Mouse (Mus musculus) forebrain, embryonic 14.5 days (tissue): ENCODE measurements at regions not wholly inside any gene's neighbourhood (a gene's known extent, or its start where the extent isn't known, plus 50 kb on each side); places are given as distances from the start of the nearest gene placed in this dataset.

ENCODE experiments used
- ATAC-seq: fragments of 200-750 bp; cut with Nextera tagmentation; 2 replicates; pipeline ENCODE4 v1.8.0; 2017; ENCODE audit warnings: mild to moderate bottlenecking, moderate library complexity
- DNase-seq: peaks from one replicate; pipeline ENCODE4 v3.0.0-alpha.2; 2015; ENCODE audit warnings: low spot score
- H3K27ac ChIP-seq: fragments of 300-500 bp; sonication (generic); 2 replicates; pipeline ENCODE4 v1.5.1; 2014; ENCODE audit warnings: low read depth, mild to moderate bottlenecking, control low read depth, low read length, moderate library complexity
- H3K27me3 ChIP-seq: fragments of 300-500 bp; sonication (generic); replicated peaks from 2 replicates; pipeline ENCODE4 v1.6.1; 2014; ENCODE audit warnings: low read length, control low read depth, mixed read lengths; ENCODE audit not compliant: control insufficient read depth, insufficient read depth
- H3K36me3 ChIP-seq: fragments of 300-500 bp; sonication (generic); 2 replicates; pipeline ENCODE4 v1.6.1; 2014; ENCODE audit warnings: low read length, control low read depth; ENCODE audit not compliant: control insufficient read depth, insufficient read depth
- H3K4me1 ChIP-seq: fragments of 300-500 bp; sonication (generic); 2 replicates; pipeline ENCODE4 v1.6.1; 2014; ENCODE audit warnings: antibody characterized with exemption, low read length, control low read depth; ENCODE audit not compliant: control insufficient read depth, insufficient read depth
- H3K4me2 ChIP-seq: fragments of 300-500 bp; sonication (generic); 2 replicates; pipeline ENCODE4 v1.6.1; 2014; ENCODE audit warnings: mild to moderate bottlenecking, control low read depth, low read length
- H3K4me3 ChIP-seq: fragments of 300-500 bp; sonication (generic); 2 replicates; pipeline ENCODE4 v1.5.1; 2014; ENCODE audit warnings: low read depth, low read length, control low read depth
- H3K9ac ChIP-seq: fragments of 300-500 bp; sonication (generic); 2 replicates; pipeline ENCODE4 v1.6.1; 2014; ENCODE audit warnings: mild to moderate bottlenecking, low read length, control low read depth, moderate library complexity
- H3K9me3 ChIP-seq: fragments of 300-500 bp; sonication (generic); replicated peaks from 2 replicates; pipeline ENCODE4 v1.6.1; 2016; ENCODE audit warnings: low read length, control low read depth, mixed read lengths; ENCODE audit not compliant: control insufficient read depth
- WGBS: fragments of 180-500 bp; shearing (Covaris S2); extraction: QIAGEN DNeasy Blood & Tissue Kit; methylation state at CpG from one replicate; pipeline ENCODE4 v1.1.7; 2014; 5-methylcytosine and 5-hydroxymethylcytosine counted together

DNA sequence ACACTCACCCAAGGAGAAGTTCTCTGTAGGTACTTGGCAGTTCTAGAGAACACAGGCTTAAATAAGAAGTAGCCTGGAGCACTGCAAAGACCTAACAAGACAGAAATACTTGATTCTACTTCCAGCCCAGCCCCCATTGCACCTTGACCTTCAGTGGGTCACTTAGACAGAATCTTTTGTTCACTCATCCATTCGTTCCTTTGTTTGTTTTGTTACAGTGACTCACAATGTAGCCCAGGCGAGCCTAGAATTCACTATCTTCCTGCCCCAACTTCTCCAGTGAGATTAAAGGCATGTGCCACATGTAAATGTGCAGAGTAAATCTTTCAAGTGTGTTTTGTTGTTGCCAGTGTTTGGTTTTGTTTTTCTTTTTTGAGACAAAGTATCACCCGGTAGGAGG is 158.5 kb upstream of the Esrrg start:
- ATAC-seq (no peak), DNase-seq (no peak)
- 45% methylated on average over 3 of the region's 3 CpGs for WGBS
- Histone ChIP-seq H3K36me3 (no peaks in the 10 kb centered on the region), H3K27me3 (no peaks in the 10 kb centered on the region), H3K4me2 (no peak overlapping the region), H3K9me3 (no peaks in the 10 kb centered on the region), H3K9ac (no peak overlapping the region), H3K4me3 (no peak overlapping the region), H3K27ac (no peak overlapping the region), H3K4me1 (no peaks in the 10 kb centered on the region)

DNA sequence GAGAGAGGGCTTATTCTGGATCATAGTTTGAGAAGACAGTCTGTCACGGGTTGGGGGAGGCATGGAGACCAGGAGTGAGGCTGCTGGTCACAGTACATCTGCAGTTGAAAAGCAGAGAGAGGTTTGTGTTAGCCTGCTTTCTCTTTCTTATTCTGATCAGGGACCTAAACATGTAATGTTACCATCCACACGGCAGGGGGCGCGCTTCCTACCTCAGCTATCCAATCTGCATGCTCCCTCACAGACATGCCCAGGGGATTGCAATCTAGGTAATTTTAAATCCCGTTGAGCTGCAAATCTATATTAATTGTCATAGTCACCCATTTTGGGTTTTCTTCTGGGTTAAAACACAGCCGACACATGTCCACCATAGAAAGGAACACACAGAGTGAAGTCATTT is 156.4 kb upstream of the Esrrg start:
- no peak overlapping the region for H3K9ac ChIP-seq

DNA sequence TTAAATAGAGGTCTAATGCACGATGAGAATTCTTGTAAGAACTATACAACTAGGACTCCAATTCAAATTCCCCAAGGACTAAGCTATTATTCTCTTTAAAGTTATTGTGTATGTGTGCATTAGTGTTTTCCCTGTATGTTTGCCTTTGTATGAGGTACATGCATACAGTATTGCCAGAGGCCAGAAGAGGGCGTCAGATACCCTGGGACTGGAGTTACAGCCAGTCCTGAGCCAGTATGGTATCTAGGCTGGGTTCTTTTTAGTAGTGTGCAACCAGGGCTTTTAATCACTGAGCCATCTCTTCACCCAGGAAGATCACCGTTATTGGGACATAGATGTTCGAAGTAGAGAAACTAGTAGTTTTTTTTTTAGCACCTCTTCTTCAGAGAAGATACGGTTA is 154.2 kb upstream of the Esrrg start:
- no peak overlapping the region for H3K4me3 ChIP-seq
- H3K9me3 ChIP-seq, result no peaks in the 10 kb centered on the region
- DNase-seq, result peak; percentile 24
- 66% methylated on average over 5 of the region's 5 CpGs for WGBS
- H3K27me3 ChIP-seq, result no peaks in the 10 kb centered on the region
- no peak for ATAC-seq
- H3K36me3 ChIP-seq, result no peaks in the 10 kb centered on the region
- H3K4me1 ChIP-seq, result no peaks in the 10 kb centered on the region
- H3K4me2 ChIP-seq, result no peak overlapping the region
- H3K27ac ChIP-seq, result no peak overlapping the region
- no peak overlapping the region for H3K9ac ChIP-seq

More for the DNA sequence above, 156.4 kb upstream of the Esrrg start:
- ATAC-seq, result no peak
- Histone ChIP-seq H3K4me1 (no peaks in the 10 kb centered on the region), H3K4me3 (no peak overlapping the region), H3K27ac (no peak overlapping the region), H3K36me3 (no peaks in the 10 kb centered on the region), H3K4me2 (no peak overlapping the region), H3K9me3 (no peaks in the 10 kb centered on the region), H3K27me3 (no peaks in the 10 kb centered on the region)
- peak; percentile 41 for DNase-seq
- WGBS, result 36% methylated on average over 6 of the region's 6 CpGs

DNA sequence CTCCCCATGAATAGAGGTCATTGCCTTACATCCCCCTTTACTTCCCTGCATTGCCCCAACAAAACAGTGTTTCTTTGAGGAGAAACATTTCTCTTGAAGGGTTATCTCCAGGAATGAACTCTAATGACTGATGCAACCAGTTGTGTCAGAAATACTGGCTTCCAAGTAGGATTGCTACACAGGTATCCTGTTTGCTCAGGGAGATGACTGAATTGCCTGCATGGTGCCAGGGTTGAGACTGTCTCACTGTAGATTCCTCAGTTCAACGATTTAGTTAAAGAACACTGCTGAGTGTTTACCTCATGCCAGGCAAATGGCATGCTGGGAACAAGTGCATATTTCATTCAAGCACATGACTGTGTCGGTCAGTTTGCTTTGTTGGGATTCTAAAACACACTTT is 123.8 kb upstream of the Esrrg start:
- H3K9me3 ChIP-seq, result no peaks in the 10 kb centered on the region
- DNase-seq (no peak), ATAC-seq (no peak)
- H3K4me3 ChIP-seq, result no peak overlapping the region
- H3K36me3 ChIP-seq, result no peaks in the 10 kb centered on the region
- no peaks in the 10 kb centered on the region for H3K4me1 ChIP-seq
- H3K4me2 ChIP-seq, result no peak overlapping the region
- H3K9ac ChIP-seq, result no peak overlapping the region
- H3K27me3 ChIP-seq, result no peaks in the 10 kb centered on the region
- no peak overlapping the region for H3K27ac ChIP-seq
- 78% methylated on average over 2 of the region's 2 CpGs for WGBS

GRCm38 (mm10) chr1:187487948-187488690 is 120.5 kb upstream of the Esrrg start:
- Histone ChIP-seq H3K36me3 (no peaks in the 10 kb centered on the region), H3K9ac (no peak overlapping the region), H3K9me3 (no peaks in the 10 kb centered on the region), H3K27me3 (no peaks in the 10 kb centered on the region), H3K27ac (no peak overlapping the region), H3K4me2 (no peak overlapping the region), H3K4me3 (no peak overlapping the region), H3K4me1 (no peaks in the 10 kb centered on the region)
- no peak for ATAC-seq
- 88% methylated on average over 13 of the region's 13 CpGs for WGBS
- no peak for DNase-seq

DNA sequence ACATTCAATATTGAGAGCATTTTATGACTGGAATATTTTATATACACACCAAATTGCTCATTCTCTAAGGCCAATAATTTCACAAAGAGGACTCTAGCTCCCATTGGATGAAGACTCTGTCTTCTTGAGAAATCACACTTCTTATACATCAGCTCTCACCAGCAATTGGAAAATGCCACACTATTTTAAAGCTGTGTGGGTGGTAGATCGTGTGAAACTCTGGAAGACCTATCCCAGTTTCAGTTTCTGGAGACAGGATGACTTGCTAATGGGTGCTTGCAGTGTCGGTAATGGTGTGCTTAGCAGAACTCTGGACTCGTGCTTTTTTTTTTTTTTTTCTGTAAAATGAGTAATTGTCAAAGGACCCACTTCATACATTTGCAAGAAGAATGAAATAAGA is 119.1 kb upstream of the Esrrg start:
- no peaks in the 10 kb centered on the region for H3K27me3 ChIP-seq
- H3K9ac ChIP-seq, result no peak overlapping the region
- 84% methylated on average over 3 of the region's 3 CpGs for WGBS
- no peak overlapping the region for H3K27ac ChIP-seq
- H3K4me3 ChIP-seq, result no peak overlapping the region
- H3K36me3 ChIP-seq, result no peaks in the 10 kb centered on the region
- H3K4me1 ChIP-seq, result no peaks in the 10 kb centered on the region
- no peak for ATAC-seq
- H3K4me2 ChIP-seq, result no peak overlapping the region
- no peak for DNase-seq
- no peaks in the 10 kb centered on the region for H3K9me3 ChIP-seq

DNA sequence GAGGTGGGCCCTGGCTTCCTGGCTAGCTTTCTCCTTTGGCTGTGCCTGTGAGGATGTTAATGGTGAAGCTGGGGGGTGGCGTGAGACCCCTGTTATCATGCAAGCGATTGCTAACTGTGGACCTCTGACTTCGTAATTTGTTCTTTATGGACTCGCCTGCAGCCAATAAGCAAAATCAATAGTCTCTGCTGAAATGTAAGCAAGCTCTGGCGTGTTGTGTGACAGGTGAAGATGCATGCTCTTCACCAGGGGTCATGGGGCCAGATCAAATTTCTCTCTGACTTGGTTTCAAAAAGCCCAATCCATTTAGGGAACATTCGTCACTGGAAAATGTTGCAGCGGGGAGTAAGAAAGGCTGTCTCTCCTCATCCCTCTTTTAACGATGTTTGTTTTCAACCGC is 103.2 kb upstream of the Esrrg start:
- no peaks in the 10 kb centered on the region for H3K36me3 ChIP-seq
- H3K9ac ChIP-seq, result no peak overlapping the region
- no peak overlapping the region for H3K27ac ChIP-seq
- DNase-seq (no peak), ATAC-seq (no peak)
- H3K4me1 ChIP-seq, result no peaks in the 10 kb centered on the region
- no peak overlapping the region for H3K4me2 ChIP-seq
- H3K9me3 ChIP-seq, result no peaks in the 10 kb centered on the region
- no peak overlapping the region for H3K4me3 ChIP-seq
- no peaks in the 10 kb centered on the region for H3K27me3 ChIP-seq
- WGBS, result 53% methylated on average over 9 of the region's 9 CpGs

DNA sequence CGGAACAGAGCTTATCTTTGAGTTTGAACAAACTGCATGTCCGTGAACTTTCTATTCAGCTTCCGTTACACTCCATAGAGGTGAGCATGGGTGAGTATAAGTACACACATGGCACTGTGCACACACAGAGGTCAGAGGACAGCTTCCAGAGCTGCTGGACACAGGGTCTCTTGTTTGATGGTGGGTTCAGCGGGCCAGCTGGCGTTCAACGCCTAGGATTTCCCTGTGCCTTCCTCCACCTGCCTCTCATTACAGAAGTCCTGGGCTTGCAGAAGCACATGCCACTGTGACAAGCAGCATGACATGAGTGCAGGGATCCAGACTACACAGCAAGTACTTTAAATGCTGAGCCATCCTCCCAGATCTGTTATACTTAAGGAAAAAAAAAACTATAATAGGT is 101.4 kb upstream of the Esrrg start:
- Histone ChIP-seq H3K27ac (no peak overlapping the region), H3K36me3 (no peaks in the 10 kb centered on the region), H3K9me3 (no peaks in the 10 kb centered on the region), H3K4me3 (no peak overlapping the region), H3K27me3 (no peaks in the 10 kb centered on the region), H3K4me2 (no peak overlapping the region), H3K4me1 (no peaks in the 10 kb centered on the region), H3K9ac (no peak overlapping the region)
- ATAC-seq (no peak), DNase-seq (no peak)
- WGBS, result 90% methylated on average over 6 of the region's 6 CpGs

DNA sequence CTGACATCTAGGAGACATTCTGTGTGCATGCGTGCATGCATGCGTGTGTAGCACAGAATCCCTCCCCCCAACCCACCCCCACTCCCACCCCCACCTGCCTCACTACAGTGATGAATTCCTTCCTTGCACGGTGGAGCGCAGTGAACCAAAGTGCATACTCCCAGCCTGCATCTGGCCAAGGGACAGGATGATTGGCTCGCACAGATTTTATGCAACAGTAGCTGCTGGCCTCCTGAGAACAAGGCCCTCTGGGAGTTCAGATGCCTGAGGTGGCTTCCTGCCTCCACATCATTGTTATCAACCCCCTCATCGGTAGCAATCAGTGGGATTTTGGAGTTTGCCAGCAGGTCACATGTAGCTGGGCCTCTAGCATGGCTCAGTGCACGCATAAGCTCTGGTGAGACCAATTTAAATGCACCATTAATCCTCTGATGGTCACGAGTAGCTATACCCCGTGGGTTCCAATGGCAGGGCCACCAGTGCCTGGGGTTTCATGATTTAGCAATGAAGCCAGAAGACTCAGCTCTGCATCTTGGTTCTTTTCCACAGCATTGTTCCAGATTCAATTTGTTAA is 77.2 kb upstream of the Esrrg start:
- ATAC-seq, result no peak
- no peak overlapping the region for H3K4me3 ChIP-seq

More for the DNA sequence above, 77.2 kb upstream of the Esrrg start:
- Histone ChIP-seq H3K4me1 (no peaks in the 10 kb centered on the region), H3K27me3 (no peaks in the 10 kb centered on the region), H3K36me3 (no peaks in the 10 kb centered on the region), H3K9ac (no peak overlapping the region), H3K27ac (no peak overlapping the region), H3K4me2 (no peak overlapping the region), H3K9me3 (no peaks in the 10 kb centered on the region)
- DNase-seq, result no peak
- 76% methylated on average over 9 of the region's 9 CpGs for WGBS
